Mouse (Mus musculus): ENCODE measurements around the gene Plxna4. TPM values are rescaled to one million over a fixed set of nuclear protein-coding genes. Genes with fewer than 3 reads are reported as not detected.

Plxna4 gene
- polyA plus RNA-seq, 1 experiment from 2014 or later: 5.6 TPM

DNA sequence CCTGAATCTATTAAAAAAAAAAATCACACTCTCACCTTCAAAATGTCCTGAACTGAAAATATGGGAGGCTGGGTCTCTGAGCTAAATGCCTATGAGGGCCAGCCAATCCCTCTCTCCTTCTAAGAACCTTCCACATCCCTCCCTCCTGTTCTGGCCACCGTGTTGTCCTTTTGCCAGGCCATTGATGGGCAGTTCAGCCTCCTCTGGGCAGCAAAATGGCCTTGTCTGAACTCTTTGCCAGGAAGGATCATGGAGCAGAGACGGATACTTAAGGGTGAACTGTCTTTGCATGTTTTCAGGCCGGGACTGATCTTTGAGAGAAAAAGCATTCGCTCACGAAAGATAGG lies 408.0 kb downstream of the Plxna4 start:
- Histone ChIP-seq H3K4me3 (no peak overlapping the region), H3K36me3 (no peaks in the 10 kb centered on the region), H3K4me2 (replicated peaks) (no peak overlapping the region), H3K27ac (replicated peaks) (no peak overlapping the region), H3K4me1 (no peaks in the 10 kb centered on the region), H3K9me3 (no peaks in the 10 kb centered on the region), H3K27me3 (no peaks in the 10 kb centered on the region), H3K9ac (replicated peaks) (no peak overlapping the region)
- 80% methylated on average over 5 of the region's 5 CpGs for WGBS
- ATAC-seq (ENCODE audit: low FRiP score, low read depth): no peak

DNA sequence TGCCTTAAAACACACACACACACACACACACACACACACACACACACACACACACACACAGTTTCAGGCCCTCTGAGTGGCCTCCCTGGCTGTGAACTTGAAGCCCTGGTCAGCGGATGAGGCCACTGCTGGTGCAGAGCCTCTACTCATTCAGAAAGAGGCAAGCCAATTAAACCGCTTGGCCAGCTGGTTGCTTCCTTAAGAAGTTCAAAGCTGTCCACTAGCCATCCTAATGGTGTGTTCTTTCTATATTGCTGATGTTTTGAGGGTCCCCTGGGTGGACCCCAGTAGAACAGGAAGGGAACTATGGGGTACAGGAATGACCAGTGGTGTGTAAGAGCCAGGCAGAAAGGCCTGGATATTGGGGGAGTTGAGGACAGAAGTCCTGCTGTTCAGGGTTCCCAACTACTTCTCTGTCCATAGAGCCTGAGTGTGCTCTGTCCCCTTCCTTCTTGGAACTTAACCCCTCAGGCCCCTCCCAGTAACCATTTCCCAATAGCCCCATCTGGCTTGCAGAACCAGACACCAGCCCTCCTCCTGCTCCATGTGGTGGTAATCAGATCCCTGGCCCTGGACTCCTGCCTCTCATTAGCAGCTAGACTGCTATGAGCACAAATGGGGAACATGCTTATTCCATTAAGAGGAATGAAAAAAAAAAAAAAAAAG lies 408.5 kb downstream of the Plxna4 start:
- WGBS: 80% methylated on average over 2 of the region's 2 CpGs
- no peaks in the 10 kb centered on the region for H3K27me3 ChIP-seq
- H3K36me3 ChIP-seq: no peaks in the 10 kb centered on the region
- no peak overlapping the region for H3K4me3 ChIP-seq
- H3K9me3 ChIP-seq: no peaks in the 10 kb centered on the region
- ATAC-seq (ENCODE audit: low FRiP score, low read depth): no peak
- H3K4me2 ChIP-seq (replicated peaks): no peak overlapping the region
- H3K27ac ChIP-seq (replicated peaks): no peak overlapping the region
- no peaks in the 10 kb centered on the region for H3K4me1 ChIP-seq
- H3K9ac ChIP-seq (replicated peaks): no peak overlapping the region

DNA sequence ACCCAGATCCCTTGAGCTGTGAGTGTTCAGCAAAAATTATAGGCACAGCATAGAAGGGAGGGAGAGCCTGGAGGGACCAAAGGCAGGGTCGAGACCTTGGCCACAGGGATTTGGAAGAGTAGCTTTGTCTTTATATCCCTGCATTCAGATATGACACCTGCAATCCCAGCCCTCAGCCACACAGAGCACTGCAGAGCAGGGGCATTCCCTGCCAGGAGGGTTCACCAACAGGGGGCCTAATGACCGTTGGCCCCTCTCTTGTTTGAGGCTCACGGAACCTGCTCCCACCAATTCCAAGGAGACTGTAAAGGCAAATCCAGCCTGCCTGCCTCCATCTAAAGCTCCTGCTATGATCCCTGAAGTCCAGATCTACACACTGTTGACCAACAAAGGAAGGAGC lies 410.1 kb downstream of the Plxna4 start:
- Histone ChIP-seq H3K9ac (replicated peaks) (no peak overlapping the region), H3K4me2 (replicated peaks) (no peak overlapping the region), H3K4me3 (no peak overlapping the region), H3K36me3 (no peaks in the 10 kb centered on the region), H3K27me3 (no peaks in the 10 kb centered on the region), H3K4me1 (no peaks in the 10 kb centered on the region), H3K27ac (replicated peaks) (no peak overlapping the region), H3K9me3 (no peaks in the 10 kb centered on the region)
- no peak for ATAC-seq (ENCODE audit: low FRiP score, low read depth)
- 51% methylated on average over 3 of the region's 3 CpGs for WGBS

DNA sequence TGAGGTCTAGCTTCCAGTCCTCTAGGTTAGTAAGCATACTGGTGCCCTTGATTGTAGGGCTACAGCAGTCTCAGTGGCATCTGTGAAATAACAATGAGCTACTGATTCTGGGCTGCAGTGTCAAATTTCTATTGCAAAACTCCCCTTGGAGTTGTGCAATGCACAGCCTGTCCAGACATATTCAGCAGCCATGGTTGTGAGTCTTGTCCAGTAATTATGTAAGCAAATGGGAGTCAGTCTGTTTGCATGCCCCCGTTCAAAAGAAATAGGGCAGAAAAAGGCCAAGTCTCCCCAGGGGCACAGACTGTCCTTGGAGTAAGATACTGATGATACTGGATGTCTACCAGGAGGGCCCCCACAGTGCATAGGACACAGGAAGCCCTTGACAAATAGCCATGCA lies 420.3 kb downstream of the Plxna4 start:
- no peak overlapping the region for H3K4me3 ChIP-seq
- H3K9ac ChIP-seq (replicated peaks): no peak overlapping the region
- H3K4me2 ChIP-seq (replicated peaks): no peak overlapping the region
- H3K27ac ChIP-seq (replicated peaks): no peak overlapping the region
- H3K36me3 ChIP-seq: no peaks in the 10 kb centered on the region
- WGBS: 79% methylated on average over 1 of the region's 1 CpGs
- no peaks in the 10 kb centered on the region for H3K9me3 ChIP-seq
- no peak for ATAC-seq (ENCODE audit: low FRiP score, low read depth)
- no peaks in the 10 kb centered on the region for H3K4me1 ChIP-seq
- no peaks in the 10 kb centered on the region for H3K27me3 ChIP-seq

DNA sequence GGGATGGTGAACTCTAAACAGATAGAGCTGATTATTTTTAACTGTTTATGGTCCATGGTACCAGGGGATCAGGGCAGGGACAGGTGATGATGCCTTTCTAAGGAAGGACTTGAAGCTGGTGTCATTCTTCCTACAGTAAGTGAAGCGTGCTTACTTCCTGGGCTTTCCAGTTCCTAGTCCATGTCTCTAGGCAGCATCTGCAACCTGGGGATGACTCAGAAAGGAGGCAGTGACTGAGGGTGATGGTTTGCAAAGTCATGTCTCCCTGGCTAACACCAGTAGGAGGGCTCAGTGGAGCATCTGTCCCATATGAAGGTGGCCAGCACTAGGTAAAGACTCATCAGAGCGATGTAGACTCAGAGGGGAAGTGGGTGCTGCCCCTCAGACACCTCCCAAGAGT lies 427.6 kb downstream of the Plxna4 start:
- no peaks in the 10 kb centered on the region for H3K27me3 ChIP-seq
- ATAC-seq (ENCODE audit: low FRiP score, low read depth): no peak
- whole genome bisulfite sequencing: 85% methylated on average over 2 of the region's 2 CpGs
- no peaks in the 10 kb centered on the region for H3K36me3 ChIP-seq
- H3K27ac ChIP-seq (replicated peaks): no peak overlapping the region
- H3K4me3 ChIP-seq: no peak overlapping the region
- no peak overlapping the region for H3K9ac ChIP-seq (replicated peaks)
- H3K9me3 ChIP-seq: no peaks in the 10 kb centered on the region
- no peaks in the 10 kb centered on the region for H3K4me1 ChIP-seq
- H3K4me2 ChIP-seq (replicated peaks): no peak overlapping the region

DNA sequence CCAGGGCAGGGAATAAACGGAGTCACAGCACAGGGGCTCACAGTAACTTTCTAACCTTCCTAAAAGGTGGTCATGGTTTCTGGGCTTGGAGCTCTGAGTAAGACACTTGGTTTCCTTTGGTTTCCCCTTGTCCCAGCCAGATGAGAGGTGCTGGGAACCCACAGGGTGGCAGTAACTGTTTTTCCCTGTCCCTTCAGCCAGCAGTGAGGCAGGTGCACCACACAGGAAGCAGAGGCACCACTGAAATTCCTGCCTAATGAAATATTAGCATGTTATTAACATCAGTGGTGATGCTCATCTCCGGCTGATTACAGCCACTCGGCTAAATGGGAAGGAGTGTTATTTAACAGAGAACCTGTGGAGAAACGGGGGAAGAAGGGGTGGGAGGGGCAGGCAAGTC lies 428.1 kb downstream of the Plxna4 start:
- 63% methylated on average over 4 of the region's 4 CpGs for WGBS
- no peak overlapping the region for H3K4me3 ChIP-seq
- no peaks in the 10 kb centered on the region for H3K36me3 ChIP-seq
- H3K9me3 ChIP-seq: no peaks in the 10 kb centered on the region
- H3K27ac ChIP-seq (replicated peaks): no peak overlapping the region
- H3K9ac ChIP-seq (replicated peaks): no peak overlapping the region
- H3K4me1 ChIP-seq: no peaks in the 10 kb centered on the region
- ATAC-seq (ENCODE audit: low FRiP score, low read depth): no peak
- H3K4me2 ChIP-seq (replicated peaks): no peak overlapping the region
- no peaks in the 10 kb centered on the region for H3K27me3 ChIP-seq

DNA sequence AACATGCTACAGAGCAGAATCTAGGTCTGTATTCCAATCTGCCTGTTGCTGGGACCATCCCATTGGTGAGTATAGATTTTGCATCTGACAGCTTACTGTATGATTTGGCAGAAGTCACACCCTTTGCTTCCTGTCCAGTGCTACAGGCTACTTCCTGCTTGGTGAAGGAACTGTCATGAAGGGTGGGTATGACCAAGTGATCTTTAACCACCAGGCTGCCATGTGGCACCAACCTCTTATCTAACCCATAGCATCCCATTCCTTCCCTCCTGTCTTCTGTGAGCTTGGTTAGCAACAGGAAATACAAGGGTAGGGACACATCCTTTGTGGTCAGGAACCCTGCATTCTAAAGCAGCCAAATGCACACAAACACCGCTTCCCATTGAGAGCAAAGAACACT lies 429.6 kb downstream of the Plxna4 start:
- ATAC-seq (ENCODE audit: low FRiP score, low read depth): no peak
- Histone ChIP-seq H3K4me2 (replicated peaks) (no peak overlapping the region), H3K27me3 (no peaks in the 10 kb centered on the region), H3K36me3 (no peaks in the 10 kb centered on the region), H3K27ac (replicated peaks) (no peak overlapping the region), H3K4me1 (no peaks in the 10 kb centered on the region), H3K9ac (replicated peaks) (no peak overlapping the region), H3K4me3 (no peak overlapping the region), H3K9me3 (no peaks in the 10 kb centered on the region)
- WGBS: 96% methylated on average over 1 of the region's 1 CpGs

DNA sequence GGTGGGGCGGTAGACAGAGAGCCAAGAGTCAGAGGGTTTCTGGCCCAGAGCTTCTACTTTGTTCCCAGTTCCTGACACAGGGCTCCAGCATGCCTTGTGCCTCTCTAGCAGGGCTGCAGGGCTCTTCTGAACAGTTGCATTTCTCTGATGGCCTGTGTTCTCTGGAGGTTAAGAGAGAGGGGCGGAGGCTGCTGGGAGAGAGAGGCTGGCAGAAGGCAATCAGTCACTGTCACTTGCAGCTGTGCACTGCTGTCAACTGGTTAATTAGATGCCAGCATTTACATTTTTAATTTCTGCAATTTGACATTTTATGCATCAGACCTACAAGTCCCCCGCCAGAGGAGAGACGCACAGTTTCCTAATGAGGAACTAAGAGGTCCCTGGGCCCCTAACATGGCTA lies 434.8 kb downstream of the Plxna4 start:
- Histone ChIP-seq H3K4me1 (no peaks in the 10 kb centered on the region), H3K36me3 (no peaks in the 10 kb centered on the region), H3K4me3 (no peak overlapping the region), H3K9ac (replicated peaks) (no peak overlapping the region), H3K4me2 (replicated peaks) (no peak overlapping the region), H3K27me3 (no peaks in the 10 kb centered on the region), H3K9me3 (no peaks in the 10 kb centered on the region), H3K27ac (replicated peaks) (no peak overlapping the region)
- WGBS: 81% methylated on average over 4 of the region's 4 CpGs
- ATAC-seq (ENCODE audit: low FRiP score, low read depth): no peak

DNA sequence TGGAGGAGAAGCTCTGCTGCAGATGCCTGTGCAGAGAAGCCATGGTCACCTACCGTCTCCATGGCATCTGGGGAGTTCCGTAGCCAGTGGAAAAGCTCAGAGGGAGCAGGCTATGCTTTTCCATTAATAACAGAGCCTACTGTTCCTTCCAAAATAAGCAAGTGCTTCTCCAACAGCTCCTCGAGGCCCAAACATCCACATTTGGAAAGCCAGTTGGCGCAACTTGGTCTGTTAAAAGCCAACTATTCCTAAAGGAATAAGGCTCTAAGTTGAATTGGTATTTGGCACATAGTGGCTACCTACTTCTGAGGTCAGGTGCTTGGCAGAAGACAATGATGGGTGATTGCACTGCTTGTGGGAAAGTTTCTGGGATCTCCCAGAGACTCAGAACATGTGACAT lies 437.2 kb downstream of the Plxna4 start:
- ATAC-seq (ENCODE audit: low FRiP score, low read depth): no peak
- no peak overlapping the region for H3K4me2 ChIP-seq (replicated peaks)
- WGBS: 90% methylated on average over 4 of the region's 4 CpGs

DNA sequence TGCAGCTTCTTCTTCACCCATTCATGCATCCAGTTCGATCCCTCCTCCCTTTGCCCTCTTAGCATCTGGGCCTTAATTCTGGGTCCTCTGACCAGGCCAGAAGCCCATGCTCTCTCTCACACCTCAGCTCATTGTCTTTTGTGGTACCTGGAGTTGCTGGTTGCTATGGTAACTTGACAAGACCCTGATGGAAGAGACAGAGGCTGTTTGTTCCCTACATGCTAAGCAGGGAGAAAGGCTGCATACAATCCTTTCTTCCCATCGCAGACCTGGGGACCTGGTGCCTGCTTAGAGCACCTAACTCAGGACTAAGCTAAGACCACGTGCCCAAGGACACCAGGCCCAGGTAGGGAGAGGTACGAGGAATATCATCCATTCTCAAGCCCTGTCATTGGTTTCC lies 443.2 kb downstream of the Plxna4 start:
- no peak overlapping the region for H3K9ac ChIP-seq (replicated peaks)
- no peak overlapping the region for H3K4me2 ChIP-seq (replicated peaks)
- H3K27me3 ChIP-seq: no peaks in the 10 kb centered on the region
- no peaks in the 10 kb centered on the region for H3K9me3 ChIP-seq
- H3K4me3 ChIP-seq: no peak overlapping the region
- H3K36me3 ChIP-seq: no peaks in the 10 kb centered on the region
- ATAC-seq (ENCODE audit: low FRiP score, low read depth): no peak
- no peaks in the 10 kb centered on the region for H3K4me1 ChIP-seq
- no peak overlapping the region for H3K27ac ChIP-seq (replicated peaks)
- 84% methylated on average over 4 of the region's 4 CpGs for WGBS

More for the DNA sequence above, 437.2 kb downstream of the Plxna4 start:
- H3K4me1 ChIP-seq: no peaks in the 10 kb centered on the region
- no peaks in the 10 kb centered on the region for H3K36me3 ChIP-seq
- no peak overlapping the region for H3K9ac ChIP-seq (replicated peaks)
- H3K27ac ChIP-seq (replicated peaks): no peak overlapping the region
- no peak overlapping the region for H3K4me3 ChIP-seq
- H3K9me3 ChIP-seq: no peaks in the 10 kb centered on the region
- no peaks in the 10 kb centered on the region for H3K27me3 ChIP-seq

DNA sequence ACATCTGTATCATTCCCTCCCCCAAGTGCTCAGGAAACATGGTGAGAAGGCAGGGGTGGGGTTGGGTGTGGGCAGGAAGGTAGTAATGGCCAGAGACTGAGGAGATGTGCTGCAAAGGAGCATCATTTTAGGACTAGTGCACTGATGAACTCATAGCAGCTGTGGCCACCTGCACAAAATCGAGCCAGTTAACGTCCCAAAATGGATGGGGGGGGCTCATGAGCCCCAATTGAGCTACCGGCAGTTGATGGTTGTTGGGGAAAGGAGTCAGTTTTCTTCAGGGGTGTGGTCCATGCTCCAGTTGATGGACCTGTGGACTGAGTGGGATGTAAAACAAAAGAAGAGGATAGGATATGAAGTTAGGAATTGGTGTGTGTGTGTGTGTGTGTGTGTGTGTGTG lies 448.5 kb downstream of the Plxna4 start:
- H3K9ac ChIP-seq (replicated peaks): no peak overlapping the region
- 84% methylated on average over 3 of the region's 3 CpGs for WGBS
- H3K27ac ChIP-seq (replicated peaks): no peak overlapping the region
- H3K36me3 ChIP-seq: no peaks in the 10 kb centered on the region
- ATAC-seq (ENCODE audit: low FRiP score, low read depth): no peak
- H3K4me2 ChIP-seq (replicated peaks): no peak overlapping the region
- no peaks in the 10 kb centered on the region for H3K9me3 ChIP-seq
- no peak overlapping the region for H3K4me3 ChIP-seq
- H3K27me3 ChIP-seq: no peaks in the 10 kb centered on the region
- no peaks in the 10 kb centered on the region for H3K4me1 ChIP-seq

DNA sequence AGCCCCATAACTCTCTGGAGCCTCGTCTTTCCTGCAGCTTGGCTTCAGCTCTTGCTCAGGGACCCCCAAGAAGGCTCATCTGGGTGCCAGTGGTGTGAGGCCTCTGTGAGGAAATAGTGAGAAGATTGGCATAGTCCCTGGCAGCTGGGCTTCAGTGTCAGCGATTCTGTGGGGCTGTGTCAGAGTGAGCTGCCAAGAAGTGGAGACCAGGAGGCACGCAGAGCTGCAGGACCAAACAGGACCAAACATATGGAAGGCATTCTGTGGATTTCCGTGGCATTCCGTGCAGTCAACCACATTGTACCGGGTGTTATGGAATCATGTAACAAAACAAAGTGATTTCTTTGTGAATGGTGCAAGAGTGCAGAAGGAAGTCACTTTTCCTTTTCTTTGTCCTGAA lies 461.1 kb downstream of the Plxna4 start:
- ATAC-seq (ENCODE audit: low FRiP score, low read depth): no peak
- H3K27me3 ChIP-seq: no peaks in the 10 kb centered on the region
- H3K9ac ChIP-seq (replicated peaks): no peak overlapping the region
- H3K36me3 ChIP-seq: no peaks in the 10 kb centered on the region
- no peak overlapping the region for H3K4me3 ChIP-seq
- H3K9me3 ChIP-seq: no peaks in the 10 kb centered on the region
- no peak overlapping the region for H3K27ac ChIP-seq (replicated peaks)
- no peaks in the 10 kb centered on the region for H3K4me1 ChIP-seq
- no peak overlapping the region for H3K4me2 ChIP-seq (replicated peaks)
- WGBS: 86% methylated on average over 6 of the region's 6 CpGs

DNA sequence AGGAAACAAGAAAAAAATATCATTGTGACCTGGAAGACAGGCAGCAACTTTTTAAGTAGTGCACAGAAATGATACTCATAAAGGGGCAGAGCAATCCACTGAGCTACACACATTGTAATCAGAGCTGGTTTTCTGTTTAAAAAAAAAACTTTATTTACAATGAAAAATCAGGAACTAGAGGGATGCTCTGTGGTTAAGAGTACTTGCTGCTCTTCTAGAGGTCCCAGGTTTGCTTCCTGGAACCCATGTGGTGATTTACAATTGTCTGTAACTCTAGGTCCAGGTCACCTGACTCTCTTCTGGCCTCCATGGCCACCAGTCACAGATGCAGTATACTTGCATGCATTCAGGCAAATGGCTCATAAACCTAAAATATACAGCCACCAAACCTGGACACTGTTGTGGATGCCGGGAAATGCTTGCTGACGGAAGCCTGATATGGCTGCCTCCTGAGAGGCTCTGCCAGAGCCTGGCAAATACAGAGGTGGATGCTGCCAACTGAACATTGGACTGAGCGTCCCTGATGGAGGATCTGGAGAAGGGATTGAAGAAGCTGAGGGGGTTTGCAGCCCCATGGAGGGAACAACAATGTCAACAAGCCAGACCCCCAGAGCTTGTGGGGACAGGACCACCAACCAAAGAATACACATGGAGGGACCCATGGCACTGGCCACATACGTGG lies 465.3 kb downstream of the Plxna4 start:
- Histone ChIP-seq H3K9me3 (no peaks in the 10 kb centered on the region), H3K9ac (replicated peaks) (no peak overlapping the region), H3K4me1 (no peaks in the 10 kb centered on the region), H3K4me2 (replicated peaks) (no peak overlapping the region), H3K4me3 (no peak overlapping the region), H3K36me3 (no peaks in the 10 kb centered on the region), H3K27me3 (no peaks in the 10 kb centered on the region), H3K27ac (replicated peaks) (no peak overlapping the region)
- 89% methylated on average over 4 of the region's 4 CpGs for WGBS
- no peak for ATAC-seq (ENCODE audit: low FRiP score, low read depth)
